Mouse (Mus musculus) cerebellum, adult 9-10 months (tissue): ENCODE results near the gene Ano9.
A peak's percentile ranks its signal among the peaks of the same experiment; 100 is the strongest.

Source experiments
- DNase-seq: peaks from one replicate; pipeline ENCODE4 v3.0.0; 2022

The Ano9 gene

GRCm38 (mm10) chr7:141099911-141100691, 17.5 kb downstream of the Ano9 start, which contains the start of gene Sigirr:
Gene Sigirr (minus strand): TSS chr7:141100572.
- DNase-seq = no peak

- no peak for DNase-seq
Measured at GRCm38 (mm10) chr7:141097177-141097576, 20.4 kb downstream of the Ano9 start.

- no peak for DNase-seq
Measured at GRCm38 (mm10) chr7:141096649-141097056, 21.0 kb downstream of the Ano9 start.

- no peak for DNase-seq
Measured at GRCm38 (mm10) chr7:141096021-141096420, 21.6 kb downstream of the Ano9 start.

- DNase-seq = no peak
Measured at GRCm38 (mm10) chr7:141094487-141095205, 23.0 kb downstream of the Ano9 start.

GRCm38 (mm10) chr7:141093950-141094349, 23.7 kb downstream of the Ano9 start:
- no peak for DNase-seq

- DNase-seq = peak; percentile 82
Measured at GRCm38 (mm10) chr7:141092051-141092735, 25.4 kb downstream of the Ano9 start.

GRCm38 (mm10) chr7:141090228-141090627, 27.4 kb downstream of the Ano9 start:
- DNase-seq = no peak

- DNase-seq = no peak
Measured at GRCm38 (mm10) chr7:141088473-141088872, 29.1 kb downstream of the Ano9 start.

GRCm38 (mm10) chr7:141087894-141088293, 29.7 kb downstream of the Ano9 start:
- DNase-seq = no peak

- DNase-seq = no peak
Measured at GRCm38 (mm10) chr7:141079481-141080449, 37.8 kb downstream of the Ano9 start.

GRCm38 (mm10) chr7:141078876-141079275, 38.7 kb downstream of the Ano9 start:
- DNase-seq = no peak

- no peak for DNase-seq
Measured at GRCm38 (mm10) chr7:141077841-141078240, 39.8 kb downstream of the Ano9 start, which contains the start of gene Pkp3. Gene Pkp3 (plus strand): TSS chr7:141078218.

- no peak for DNase-seq
Measured at GRCm38 (mm10) chr7:141073782-141074181, 43.8 kb downstream of the Ano9 start.

GRCm38 (mm10) chr7:141072017-141072745, 45.4 kb downstream of the Ano9 start:
- DNase-seq = no peak

GRCm38 (mm10) chr7:141070058-141070862, 47.3 kb downstream of the Ano9 start:
- peak; percentile 79 for DNase-seq

- DNase-seq = no peak
Measured at GRCm38 (mm10) chr7:141068351-141068750, 49.3 kb downstream of the Ano9 start.

GRCm38 (mm10) chr7:141064576-141064975, 53.0 kb downstream of the Ano9 start:
- no peak for DNase-seq

- DNase-seq = no peak
Measured at GRCm38 (mm10) chr7:141064175-141064574, 53.4 kb downstream of the Ano9 start.

- no peak for DNase-seq
Measured at GRCm38 (mm10) chr7:141063353-141063752, 54.3 kb downstream of the Ano9 start.

- peak; percentile 75 for DNase-seq
Measured at GRCm38 (mm10) chr7:141062525-141062924, 55.1 kb downstream of the Ano9 start.
